Mouse (Mus musculus): ENCODE results near the gene Dync2li1. TPM values are rescaled to one million over a fixed set of nuclear protein-coding genes. Genes with fewer than 3 reads are reported as not detected.

Dync2li1 gene
- total RNA-seq (2014; fragmentation: Nextera tagmentation) (3.3 TPM in 1 of 2 replicates, not detected in the other), total RNA-seq (2017) (0.50 and 1.4 TPM in 2 replicates)

DNA sequence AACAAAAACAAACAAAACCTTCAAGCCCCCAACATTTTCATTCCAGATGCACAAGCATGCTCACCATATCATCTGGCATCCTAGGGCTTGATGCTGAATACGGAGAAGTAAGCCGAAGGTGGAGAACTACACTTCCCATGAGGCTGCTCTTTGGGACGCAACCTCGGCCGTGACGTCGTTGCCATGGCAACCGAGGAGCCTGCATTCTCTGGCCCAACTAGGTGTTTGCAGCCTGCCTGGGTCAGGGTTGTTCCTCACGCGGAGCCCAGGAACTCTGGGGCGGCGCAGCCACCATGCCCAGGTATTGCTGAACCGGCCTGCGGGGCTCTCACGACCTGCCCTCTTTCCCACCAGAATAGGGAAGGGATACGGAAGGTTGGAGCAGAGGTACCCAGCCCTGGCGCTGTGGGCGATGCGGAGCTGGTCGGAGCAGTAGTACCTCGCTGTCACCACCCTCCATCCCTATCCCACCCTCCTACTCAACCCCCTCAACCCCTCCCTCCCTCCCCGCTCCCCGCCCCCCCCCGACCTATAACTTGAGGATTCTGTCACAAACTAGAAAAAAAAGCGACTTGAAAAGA is at the start of gene Dync2li1:
Dync2li1 (plus strand) TSS at position 221 of the 581 bp plus-strand sequence.
- peak; percentile 99 for ATAC-seq (replicated peaks; ENCODE audit: low FRiP score, low TSS enrichment, poor library complexity, severe bottlenecking)

DNA sequence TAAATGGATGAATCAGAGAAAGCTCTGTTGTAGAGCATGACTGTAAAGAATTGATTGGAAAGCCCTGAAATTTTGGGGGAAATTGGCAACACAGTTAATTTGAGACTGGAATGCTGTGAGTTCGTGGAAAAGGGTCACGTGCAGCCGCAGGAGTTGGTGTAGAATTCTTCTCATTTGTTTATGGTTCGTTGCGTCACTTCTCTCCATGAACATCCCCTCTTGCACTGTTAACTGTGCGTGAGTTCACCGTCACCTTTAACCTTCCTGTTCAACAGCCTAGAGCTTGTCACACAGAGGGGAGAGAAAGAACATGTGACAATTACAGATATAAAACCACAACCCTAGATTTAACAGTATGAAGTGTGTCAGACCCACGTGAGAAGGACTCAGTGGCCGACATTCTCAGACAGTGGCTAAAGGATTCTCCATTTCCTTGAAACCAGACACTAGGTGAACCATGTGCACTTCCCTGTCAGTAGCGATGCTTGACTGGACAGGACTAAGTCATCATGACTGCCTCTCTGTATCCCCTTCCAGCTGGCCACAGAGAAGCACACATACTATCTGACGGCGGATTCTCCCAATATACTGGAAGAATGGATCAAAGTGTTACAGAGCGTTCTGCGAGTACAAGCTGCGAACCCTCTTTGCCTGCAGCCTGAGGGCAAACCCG is 49.5 kb upstream of the Dync2li1 start:
- ATAC-seq (replicated peaks; ENCODE audit: low FRiP score, low TSS enrichment, poor library complexity, severe bottlenecking), result no peak

DNA sequence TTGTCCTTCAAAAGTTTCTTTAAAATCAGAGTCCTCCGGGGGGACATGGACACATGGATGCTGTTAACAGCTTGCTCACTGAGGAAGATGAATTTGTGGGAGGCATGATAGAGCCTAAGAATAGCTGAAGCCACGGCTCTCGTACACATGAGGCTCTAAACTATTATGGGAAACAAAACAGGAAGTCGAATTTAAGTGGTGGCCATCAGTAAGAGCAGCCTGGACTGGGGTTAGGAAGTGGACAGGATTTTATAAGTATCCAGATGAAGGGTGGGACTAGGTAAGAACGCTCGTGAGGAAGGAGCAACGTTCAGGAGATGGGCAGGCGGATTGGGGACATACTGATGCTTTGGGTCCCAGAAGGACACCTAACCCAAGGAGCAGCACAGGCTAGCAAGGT is 47.0 kb upstream of the Dync2li1 start:
- ATAC-seq (replicated peaks; ENCODE audit: low FRiP score, low TSS enrichment, poor library complexity, severe bottlenecking), result no peak

DNA sequence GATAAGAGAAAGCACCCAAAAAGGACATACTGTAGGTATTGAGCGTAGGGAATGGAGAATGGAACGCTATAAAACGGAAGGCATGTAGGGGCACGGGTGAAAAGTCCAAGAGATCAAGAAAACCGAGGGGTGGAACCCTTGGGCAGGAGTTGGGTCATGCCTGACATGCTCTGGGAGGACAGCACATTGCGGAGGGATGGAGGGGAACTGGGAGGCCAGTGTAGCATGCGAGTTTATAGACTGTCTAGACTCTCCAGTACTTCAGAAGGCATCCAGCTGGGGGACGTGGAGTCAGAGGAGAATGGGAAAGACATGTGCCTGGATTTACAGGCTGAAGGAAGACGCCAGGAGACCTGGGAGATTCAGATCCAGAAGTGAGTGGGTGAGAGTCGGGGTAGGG is 46.5 kb upstream of the Dync2li1 start:
- no peak for ATAC-seq (replicated peaks; ENCODE audit: low FRiP score, low TSS enrichment, poor library complexity, severe bottlenecking)

DNA sequence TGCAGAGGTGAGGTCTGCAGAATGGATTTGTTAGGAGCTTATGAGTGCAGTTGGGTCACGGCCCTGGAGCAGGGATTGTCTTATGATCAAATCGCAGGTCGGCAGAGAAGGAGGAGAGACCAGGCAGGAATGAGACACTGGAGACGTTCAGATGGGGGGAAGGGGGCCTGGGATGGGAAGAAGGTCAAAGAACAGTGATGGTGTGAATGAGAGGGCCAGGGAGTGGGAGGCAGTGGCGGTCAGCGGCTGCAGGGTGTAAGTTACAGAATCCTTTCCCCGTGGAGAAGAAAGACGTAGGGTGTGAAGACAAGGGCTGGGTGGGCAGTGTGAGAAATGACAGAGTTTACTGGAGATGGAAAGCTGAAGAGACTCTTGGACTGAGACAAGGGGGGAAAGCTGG is 45.5 kb upstream of the Dync2li1 start:
- no peak for ATAC-seq (replicated peaks; ENCODE audit: low FRiP score, low TSS enrichment, poor library complexity, severe bottlenecking)

DNA sequence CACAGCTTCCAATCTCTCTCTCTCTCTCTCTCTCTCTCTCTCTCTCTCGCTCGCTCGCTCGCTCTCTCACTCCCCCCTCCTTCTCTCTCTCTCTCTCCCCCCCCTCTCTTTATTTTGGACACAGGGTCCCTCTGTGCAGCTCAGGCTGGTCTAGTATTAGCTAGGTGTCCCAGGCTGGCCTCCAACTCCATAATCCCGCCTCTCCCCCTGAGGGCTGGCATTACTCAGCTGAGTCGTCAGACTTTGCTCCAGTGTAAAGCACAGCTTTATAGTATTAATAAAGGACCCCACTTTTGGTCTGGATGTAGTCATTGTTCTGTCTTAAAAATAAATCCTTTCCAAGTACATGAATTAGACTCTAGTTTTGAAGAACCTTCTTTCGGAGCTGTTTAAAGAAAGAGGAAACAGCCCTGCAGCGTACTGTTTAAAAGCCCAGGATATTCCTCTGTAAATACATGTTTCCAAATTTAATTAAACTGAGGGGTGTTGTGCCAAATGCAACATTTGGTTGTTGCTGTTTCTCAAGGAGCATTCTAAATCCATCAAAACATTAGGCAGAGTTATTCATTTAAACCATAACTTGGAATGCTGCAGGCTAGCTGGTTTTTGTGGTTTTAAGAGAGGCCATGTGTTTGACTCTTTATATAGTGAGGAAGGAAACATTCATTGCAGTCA is 44.4 kb upstream of the Dync2li1 start:
- ATAC-seq (replicated peaks; ENCODE audit: low FRiP score, low TSS enrichment, poor library complexity, severe bottlenecking), result no peak

DNA sequence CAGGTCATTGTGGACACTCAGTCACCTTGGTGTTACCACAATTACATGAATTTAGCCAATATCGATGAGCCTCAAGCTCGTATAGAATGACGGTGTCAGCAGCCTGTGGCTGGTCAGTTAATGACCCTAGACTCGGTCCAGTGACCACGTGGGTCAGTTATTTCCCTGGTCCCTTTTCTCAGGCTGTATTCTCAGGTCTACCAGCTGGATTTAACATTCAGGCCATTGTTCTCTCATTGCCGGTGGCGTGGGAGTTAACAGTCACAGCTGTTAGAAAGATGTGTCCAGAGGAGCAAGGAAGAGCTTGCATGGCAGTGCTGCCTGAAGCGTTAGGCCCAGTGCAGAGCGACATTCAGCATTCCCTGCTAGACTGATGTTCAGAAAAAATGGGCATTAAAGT is 42.2 kb upstream of the Dync2li1 start:
- no peak for ATAC-seq (replicated peaks; ENCODE audit: low FRiP score, low TSS enrichment, poor library complexity, severe bottlenecking)

DNA sequence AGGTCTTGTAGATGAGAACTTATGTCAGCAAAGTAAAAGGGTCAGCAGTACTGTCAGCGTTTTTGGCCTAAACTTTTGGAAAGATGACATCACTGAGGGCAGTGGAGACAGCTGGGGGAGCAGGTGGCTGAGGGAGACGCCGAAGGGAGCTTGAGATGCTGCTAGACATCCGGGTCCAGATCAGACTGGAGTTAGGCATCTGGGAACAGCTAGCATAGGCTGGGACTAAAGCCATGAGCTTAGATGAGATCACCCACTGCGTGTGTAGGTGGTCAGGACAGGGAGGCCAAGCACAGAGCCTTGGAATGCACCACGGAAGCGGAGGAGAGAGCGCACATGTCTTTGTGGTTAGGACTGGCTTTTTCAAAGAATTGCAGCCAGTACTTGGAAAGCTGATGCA is 41.2 kb upstream of the Dync2li1 start:
- ATAC-seq (replicated peaks; ENCODE audit: low FRiP score, low TSS enrichment, poor library complexity, severe bottlenecking), result no peak

DNA sequence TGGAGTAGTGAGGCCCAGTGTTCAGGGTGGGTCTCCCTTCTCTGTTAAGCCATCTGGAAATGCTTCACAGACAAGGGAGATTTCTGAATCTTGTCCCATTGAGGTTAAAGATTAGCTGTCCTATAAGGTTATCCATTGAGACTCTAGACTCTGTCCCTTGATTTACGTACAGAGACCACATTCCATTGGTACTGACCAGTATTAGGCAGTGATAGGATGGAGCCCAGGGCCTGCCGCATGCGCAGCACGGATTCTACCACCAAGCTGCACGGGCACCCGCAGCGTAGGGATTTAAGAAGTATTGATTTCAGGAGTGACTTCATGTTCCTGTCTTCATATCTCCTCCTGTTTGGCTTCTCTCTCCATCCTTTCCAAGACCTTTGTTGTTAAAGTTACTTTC is 36.2 kb upstream of the Dync2li1 start:
- ATAC-seq (replicated peaks; ENCODE audit: low FRiP score, low TSS enrichment, poor library complexity, severe bottlenecking), result no peak

DNA sequence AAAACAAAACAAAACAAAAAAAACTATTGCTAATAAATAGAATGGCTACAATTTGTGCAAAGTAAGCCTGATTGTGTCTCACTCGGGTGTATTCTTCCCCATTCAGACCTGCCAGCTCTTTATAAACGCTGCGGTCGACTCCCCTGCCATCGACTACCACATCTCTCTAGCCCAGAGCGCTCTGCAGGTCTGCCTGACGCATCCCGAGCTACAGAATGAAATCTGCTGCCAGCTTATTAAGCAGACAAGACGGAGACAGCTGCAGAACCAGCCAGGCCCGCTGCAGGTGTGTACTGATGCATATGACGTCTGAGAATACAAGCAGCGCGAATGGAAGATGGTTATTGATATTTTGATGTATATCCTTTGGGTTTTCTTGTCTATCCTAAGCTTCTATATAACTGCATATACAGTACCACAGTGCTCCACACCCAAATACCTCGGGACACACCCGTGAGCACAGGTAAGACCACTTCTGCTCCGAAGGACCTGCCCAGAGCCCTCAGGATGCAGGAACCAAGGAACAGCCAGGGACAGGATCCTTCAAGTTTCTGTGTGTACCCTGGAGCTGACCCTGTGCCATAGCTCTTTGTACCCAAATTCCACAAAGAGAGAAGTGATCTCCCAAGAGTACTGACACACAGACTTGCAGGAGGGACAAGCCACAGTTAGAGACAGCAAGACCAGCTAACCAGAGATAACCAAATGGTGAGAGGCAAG is 34.7 kb upstream of the Dync2li1 start:
- ATAC-seq (replicated peaks; ENCODE audit: low FRiP score, low TSS enrichment, poor library complexity, severe bottlenecking), result no peak

DNA sequence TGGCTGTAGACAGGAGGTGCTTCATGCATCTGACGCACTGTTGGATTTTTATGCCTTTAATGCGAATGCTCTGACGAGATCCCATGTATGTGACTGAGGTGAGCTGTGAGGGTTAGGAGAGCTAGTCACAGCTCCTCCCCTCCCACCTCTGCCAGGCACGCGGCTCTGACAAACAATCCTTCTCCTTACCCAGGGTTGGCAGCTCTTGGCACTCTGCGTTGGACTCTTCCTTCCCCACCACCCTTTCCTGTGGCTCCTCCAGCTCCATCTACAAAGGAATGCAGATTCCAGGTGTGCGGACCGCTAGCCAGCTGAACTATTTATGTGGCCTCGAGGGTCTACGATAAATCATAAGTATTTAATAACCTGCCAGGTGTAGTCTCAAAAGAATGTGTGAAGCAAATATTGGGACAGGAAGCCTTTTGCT is 30.3 kb upstream of the Dync2li1 start:
- ATAC-seq (replicated peaks; ENCODE audit: low FRiP score, low TSS enrichment, poor library complexity, severe bottlenecking), result no peak

DNA sequence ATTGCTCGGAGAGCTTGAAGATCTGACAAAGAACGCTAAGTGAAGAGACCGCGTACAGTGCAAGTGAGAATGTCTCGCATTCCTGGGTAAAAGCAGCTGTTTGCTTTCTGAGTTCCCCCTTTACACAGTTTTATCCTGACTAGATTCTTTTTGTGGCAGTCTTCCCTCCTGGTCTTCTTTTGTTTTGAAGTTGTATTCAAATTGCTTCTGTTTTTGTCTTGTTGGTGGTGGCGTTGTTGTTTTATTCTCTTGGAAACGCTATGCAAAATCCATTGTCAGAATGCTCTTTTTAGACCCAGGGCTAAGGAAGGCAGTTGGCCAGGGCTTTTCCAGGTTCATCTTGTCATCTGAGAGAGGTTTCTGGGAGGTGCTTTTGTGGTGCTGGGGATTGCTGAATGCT is 29.8 kb upstream of the Dync2li1 start:
- ATAC-seq (replicated peaks; ENCODE audit: low FRiP score, low TSS enrichment, poor library complexity, severe bottlenecking), result no peak

DNA sequence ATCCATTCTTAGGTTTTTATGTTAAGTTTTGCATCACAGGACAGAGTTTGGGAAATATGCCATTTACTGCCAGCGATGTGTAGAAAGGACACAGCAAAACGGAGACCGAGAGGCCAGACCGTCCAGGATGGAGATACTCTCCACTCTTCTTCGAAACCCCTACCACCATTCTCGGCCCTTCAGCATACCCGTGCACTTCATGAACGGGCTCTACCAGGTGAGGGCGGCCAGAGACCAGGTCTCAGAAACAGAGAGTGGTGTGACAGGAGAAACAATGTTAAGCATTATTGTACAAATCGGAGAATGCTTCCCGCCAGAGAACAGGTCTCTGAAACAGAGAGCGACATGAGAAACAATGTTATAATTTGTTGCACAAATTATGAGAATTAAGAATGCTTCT is 28.4 kb upstream of the Dync2li1 start:
- no peak for ATAC-seq (replicated peaks; ENCODE audit: low FRiP score, low TSS enrichment, poor library complexity, severe bottlenecking)

DNA sequence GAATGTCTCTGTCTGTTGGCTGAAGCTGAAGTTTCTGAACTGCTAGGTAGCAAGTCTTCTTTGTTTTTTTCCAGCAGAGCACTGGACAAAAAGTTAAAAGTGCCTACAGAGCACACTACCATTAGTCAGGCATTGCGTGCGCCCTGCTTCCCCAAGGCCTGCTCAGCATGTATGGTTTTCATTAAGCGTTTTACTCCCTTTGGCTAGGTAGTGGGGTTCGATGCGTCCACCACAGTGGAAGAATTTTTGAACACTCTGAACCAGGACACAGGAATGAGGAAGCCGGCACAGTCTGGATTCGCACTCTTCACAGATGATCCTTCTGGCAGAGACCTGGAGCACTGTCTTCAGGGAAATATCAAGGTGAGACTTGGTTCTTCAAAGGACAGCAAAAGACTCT is 27.4 kb upstream of the Dync2li1 start:
- ATAC-seq (replicated peaks; ENCODE audit: low FRiP score, low TSS enrichment, poor library complexity, severe bottlenecking), result no peak

DNA sequence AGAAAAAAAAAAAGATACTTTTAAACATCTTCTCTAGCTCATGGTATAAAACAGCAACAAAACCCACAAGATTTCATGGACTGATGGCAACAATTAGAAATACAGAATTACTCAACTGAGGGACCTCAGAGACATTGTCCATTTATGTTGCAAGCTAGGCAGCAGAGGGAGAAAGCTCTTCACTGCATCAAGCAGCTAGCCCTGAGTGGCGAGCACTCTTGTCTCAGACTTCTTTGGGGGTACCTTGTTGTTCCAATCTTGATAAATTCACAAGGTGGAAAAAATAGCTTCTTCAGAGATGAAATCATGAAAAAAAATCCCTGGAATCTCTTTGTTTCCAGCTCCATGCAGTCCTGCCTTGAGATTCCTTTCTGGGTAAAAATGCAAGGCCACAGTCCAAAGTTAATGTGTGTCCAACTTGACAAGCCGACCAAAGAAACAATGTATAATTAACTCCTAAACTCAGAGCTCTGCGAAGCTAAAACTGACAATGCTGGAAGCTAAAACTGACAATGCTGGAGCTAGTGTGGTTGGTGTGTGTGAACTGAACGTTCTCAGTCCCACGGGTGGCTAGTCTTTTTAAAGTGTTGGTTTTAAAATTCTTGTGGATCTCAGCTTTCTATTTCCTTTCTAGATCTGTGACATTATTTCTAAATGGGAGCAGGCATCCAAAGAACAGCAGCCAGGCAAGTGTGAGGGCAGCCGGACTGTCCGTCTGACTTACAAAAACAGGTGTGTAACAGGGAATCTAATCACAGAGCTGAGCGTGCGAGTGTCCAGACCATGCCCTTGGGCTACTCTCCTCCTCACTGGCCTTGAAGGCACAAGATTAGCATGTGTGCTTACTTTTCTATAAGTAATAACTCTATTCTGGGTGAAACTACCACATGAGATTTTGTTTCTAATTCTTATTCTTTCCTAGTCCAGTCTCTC is 26.0 kb upstream of the Dync2li1 start:
- ATAC-seq (replicated peaks; ENCODE audit: low FRiP score, low TSS enrichment, poor library complexity, severe bottlenecking), result no peak

DNA sequence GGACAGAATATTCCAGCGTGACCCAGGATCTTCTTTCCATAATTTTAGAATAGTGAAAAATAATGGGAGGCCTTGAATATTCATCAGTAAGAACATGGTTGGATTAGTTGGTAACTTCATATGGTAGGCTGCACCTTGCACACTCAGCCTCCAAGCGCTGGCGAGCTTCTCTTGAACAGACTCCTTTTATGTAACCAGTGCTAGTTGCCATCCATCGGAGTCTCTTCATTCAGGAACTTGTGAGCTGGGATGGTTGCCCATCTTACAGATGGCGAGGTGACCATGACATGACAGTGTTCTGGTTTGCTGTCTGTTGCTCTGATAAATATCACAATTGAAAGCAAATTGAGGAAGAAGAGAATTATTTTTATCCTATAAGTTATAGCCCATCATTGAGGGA is 24.5 kb upstream of the Dync2li1 start:
- no peak for ATAC-seq (replicated peaks; ENCODE audit: low FRiP score, low TSS enrichment, poor library complexity, severe bottlenecking)

DNA sequence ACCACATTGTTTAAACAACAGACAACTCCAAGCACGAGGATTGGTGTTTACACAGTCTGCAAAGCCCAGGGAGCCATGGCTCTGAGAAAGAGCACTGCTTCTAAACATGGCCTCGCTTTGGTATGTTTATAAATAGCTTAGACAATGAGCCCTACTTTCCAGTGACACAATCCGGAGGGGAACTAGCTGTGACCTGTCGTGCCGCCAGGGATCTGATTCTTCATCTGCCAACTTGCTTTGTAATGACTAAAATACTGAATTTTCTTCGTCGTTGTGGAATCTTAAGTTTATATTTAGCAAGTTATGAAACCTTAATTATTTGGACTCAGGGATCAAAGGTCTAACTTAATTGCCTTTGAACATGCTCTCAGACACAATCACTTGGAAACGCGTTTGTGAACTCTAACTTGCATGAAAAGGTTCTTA is 23.1 kb upstream of the Dync2li1 start:
- no peak for ATAC-seq (replicated peaks; ENCODE audit: low FRiP score, low TSS enrichment, poor library complexity, severe bottlenecking)

DNA sequence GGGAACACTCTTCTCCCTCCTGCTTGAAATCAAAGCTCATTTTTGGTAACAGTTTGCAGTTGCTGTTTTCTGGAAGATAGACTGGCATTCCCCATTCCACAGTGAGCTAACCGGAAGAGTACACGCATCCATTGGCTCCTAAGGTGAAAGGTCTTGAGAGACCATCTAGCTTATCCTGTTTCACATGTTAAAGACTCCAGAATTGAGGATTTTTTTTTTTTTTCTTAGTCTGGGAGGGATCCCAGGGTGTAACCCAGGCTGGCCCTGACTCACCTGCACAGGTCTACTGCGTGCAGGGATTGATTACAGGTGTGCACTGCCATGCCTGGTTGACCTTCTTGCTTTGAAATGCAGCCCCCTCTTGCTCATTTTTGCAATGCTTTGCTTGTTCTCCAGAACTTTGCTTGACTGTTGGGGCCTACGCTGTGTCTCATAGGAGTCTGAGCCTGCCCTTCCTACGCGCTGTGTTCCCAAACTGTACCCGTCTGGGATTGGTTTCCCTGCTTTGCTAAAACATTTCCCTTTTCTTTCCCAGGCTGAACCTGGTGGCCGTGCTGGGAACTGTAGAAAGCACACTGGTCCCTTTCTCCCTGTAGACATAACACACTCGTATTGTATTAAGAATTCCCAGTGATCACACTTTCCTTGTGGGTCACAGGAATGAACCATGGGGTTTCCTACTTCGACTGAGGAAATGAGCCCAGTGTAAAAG is 22.4 kb upstream of the Dync2li1 start:
- no peak for ATAC-seq (replicated peaks; ENCODE audit: low FRiP score, low TSS enrichment, poor library complexity, severe bottlenecking)

DNA sequence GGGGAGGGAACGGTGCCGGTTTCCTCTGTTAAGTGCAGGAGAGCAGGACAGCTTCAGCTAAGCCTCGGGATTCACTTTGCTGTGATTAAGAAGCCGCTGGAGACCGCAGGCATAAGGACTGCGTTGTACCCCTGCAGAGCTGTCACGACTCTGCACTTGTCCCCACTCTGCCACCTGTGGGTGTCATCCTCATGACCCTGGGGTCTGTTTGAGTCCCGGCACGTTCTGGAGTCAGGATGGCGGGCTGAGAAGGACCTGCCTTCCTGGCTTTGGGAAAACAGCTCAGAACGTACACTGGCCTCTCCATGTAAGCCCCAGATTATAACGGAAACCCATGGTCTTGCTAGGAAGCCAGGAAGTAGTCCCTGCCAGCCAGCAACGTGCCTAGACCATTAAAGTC is 19.3 kb upstream of the Dync2li1 start:
- no peak for ATAC-seq (replicated peaks; ENCODE audit: low FRiP score, low TSS enrichment, poor library complexity, severe bottlenecking)

Measured in megakaryocyte-erythroid progenitor cell, adult 5-6 weeks (primary cell).